Mouse (Mus musculus): ENCODE data around the gene Esp3.
"Not testable (repeated sequence)": the region's sequence is repeated elsewhere in the genome, so short reads cannot be mapped to it uniquely, and the experiment has no call there.

Esp3 gene

DNA sequence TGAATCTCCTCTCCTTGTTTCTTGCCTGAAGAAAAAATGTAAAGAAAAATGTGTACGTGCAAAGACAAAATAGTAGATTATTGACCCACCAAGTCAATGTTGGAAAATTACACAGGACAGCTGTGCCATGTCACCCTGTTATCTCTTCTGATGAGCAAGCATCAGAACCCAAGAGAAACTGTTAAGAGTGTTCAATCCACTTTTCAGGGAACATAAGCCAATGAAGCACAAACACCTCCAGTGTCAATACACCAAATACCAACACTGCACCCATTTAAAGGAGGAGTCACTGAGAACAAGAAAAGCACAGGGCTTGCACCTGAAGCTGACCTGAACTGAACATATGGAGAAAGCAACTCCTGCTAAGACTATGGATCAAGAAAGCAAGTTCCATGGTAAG, at the start of gene Esp3:
Gene Esp3 (plus strand): TSS at position 301 of the 400 bp plus-strand sequence.
- DNase-seq (ENCODE audit: low spot score): not testable (repeated sequence)

- DNase-seq (ENCODE audit: low spot score): not testable (repeated sequence)
These were observed 48.0 kb upstream of the Esp3 start for GRCm38 (mm10) chr17:40583906-40584305.

GRCm38 (mm10) chr17:40591297-40591696, 40.6 kb upstream of the Esp3 start:
- DNase-seq (ENCODE audit: low spot score): no peak

GRCm38 (mm10) chr17:40598294-40598693, 33.6 kb upstream of the Esp3 start, which contains the start of gene Esp4:
TSS of gene Esp4 (plus strand) at chr17:40598594.
- no peak for DNase-seq (ENCODE audit: low spot score)

DNA sequence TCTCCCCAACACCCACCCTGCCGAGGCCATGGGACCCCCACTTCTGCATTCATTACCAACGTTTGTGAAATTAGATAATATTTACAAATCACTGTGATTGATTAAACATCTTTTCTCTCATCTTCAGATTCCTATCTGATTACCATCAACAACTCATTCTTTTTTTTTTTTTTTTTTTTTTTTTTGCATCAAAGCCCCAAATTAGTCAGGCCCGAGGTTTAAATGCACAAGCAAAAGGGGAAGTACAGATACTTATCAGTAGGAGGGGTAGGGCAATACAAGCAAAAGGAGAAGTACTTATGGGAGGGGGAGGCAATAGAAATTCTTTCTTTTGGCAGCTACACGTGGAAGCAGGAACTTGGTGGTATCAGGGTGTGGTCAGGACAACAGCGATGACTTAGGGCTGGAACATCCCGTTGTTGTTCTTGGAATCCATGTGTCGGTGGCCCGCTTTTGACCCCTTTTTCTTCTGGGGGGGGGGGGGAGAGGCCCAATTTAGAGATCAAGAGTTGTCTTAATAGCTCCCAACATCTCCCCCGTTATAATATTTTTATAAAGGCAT, 30.3 kb downstream of the Esp3 start:
- DNase-seq (ENCODE audit: low spot score): not testable (repeated sequence)

- not testable (repeated sequence) for DNase-seq (ENCODE audit: low spot score)
These were observed 31.4 kb downstream of the Esp3 start for GRCm38 (mm10) chr17:40663161-40663811.
